Mouse (Mus musculus) kidney, adult 2 months (tissue): ENCODE data around the gene Cox11. TPM values are rescaled to one million over a fixed set of nuclear protein-coding genes. Genes with fewer than 3 reads are reported as not detected.

Experiments used
- DNase-seq: peaks from one replicate; pipeline ENCODE4 v3.0.0; 2021
- H3K27ac ChIP-seq: fragments of 200-500 bp; 2 replicates; pipeline ENCODE4 v1.5.1; 2012; ENCODE audit warnings: low read depth, low read length, control low read depth, inconsistent platforms; ENCODE audit not compliant: insufficient read depth
- H3K27me3 ChIP-seq: fragments of 200-500 bp; replicated peaks from 2 replicates; pipeline ENCODE4 v1.6.1; 2012; ENCODE audit warnings: mild to moderate bottlenecking, moderate library complexity, low read length, inconsistent platforms; ENCODE audit not compliant: control insufficient read depth, insufficient read depth
- H3K36me3 ChIP-seq: fragments of 200-500 bp; 2 replicates; pipeline ENCODE4 v1.6.1; 2012; ENCODE audit warnings: mild to moderate bottlenecking, moderate library complexity, low read length, inconsistent platforms; ENCODE audit not compliant: control insufficient read depth, insufficient read depth
- H3K4me1 ChIP-seq: fragments of 200-500 bp; 2 replicates; pipeline ENCODE4 v1.6.1; 2011; ENCODE audit warnings: low read length; ENCODE audit not compliant: control insufficient read depth, insufficient read depth
- H3K4me3 ChIP-seq: fragments of 200-500 bp; 2 replicates; pipeline ENCODE4 v1.5.1; 2011; ENCODE audit warnings: mild to moderate bottlenecking, low read depth, low read length, control low read depth; ENCODE audit not compliant: insufficient read depth
- CTCF ChIP-seq: fragments of 200-500 bp; conservative IDR thresholded peaks from 2 replicates; pipeline ENCODE4 v1.5.1; 2011; ENCODE audit warnings: low read depth, mild to moderate bottlenecking, control low read depth, low read length, moderate library complexity, mixed read lengths; ENCODE audit not compliant: insufficient read depth, insufficient read length
- POLR2A ChIP-seq: fragments of 200-500 bp; IDR thresholded peaks from one replicate; pipeline ENCODE4 v1.6.1; 2011; ENCODE audit warnings: low read depth, low read length, control low read depth
- WGBS: fragments of 180-500 bp; shearing (Covaris S2); methylation state at CpG from one replicate; pipeline ENCODE4 v1.1.7; 2018; 5-methylcytosine and 5-hydroxymethylcytosine counted together
- polyA plus RNA-seq: library from polyadenylated mRNA; depleted of rRNA; stranded (reverse); fragments of >200 nt; gene quantifications from 2 replicates; pipeline ENCODE4 v1.2.3, GENCODE M21; 2012

The Cox11 gene
- polyA plus RNA-seq, 1 experiment: 13.6 TPM

DNA sequence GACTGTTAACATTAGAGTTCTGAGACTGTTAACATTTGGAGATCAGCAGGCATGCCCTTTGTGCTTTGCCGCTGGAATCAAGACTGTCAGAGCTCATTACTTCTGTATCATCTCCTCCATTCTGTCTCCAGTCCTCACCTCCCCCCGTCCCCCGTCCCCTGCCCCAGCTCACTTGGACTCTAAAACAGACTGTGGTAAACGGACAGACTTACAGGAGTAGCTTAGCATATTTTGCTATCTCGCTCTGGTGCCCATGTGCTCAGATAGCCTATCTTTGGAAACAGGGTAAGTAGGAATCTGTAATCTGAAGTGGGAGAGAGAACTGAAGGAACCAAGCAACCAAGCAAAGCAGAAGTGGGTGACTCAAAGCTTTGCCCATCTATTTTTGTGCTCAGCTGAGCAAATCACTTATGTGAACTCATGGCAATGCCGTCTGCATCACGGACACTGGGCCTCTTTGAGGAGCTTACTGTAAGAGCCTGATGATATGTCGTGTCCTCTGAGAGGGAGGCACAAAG is 39.9 kb downstream of the Cox11 start:
- 80% methylated on average over 8 of the region's 8 CpGs for WGBS
- no peak for TF ChIP-seq CTCF
- TF ChIP-seq POLR2A: no peak

DNA sequence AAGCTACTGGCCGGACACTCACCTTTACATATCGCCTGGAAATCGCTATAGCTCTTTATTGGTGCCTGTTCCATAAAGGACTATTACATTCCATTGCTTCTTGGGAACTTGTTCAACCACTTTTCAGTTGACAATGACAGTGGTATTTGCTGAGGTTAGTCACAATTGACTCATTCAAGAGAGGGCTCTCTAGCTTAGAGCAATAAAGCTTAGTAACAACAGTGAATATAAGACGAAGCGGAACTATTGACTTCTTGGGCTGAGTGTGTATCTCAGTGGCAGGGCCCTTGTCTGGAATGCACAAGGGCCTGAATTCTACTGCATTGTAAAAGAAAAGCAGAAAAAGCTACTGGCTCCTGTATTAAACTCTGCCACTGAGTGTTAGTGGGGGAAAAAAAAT is 40.6 kb downstream of the Cox11 start:
- Histone ChIP-seq H3K36me3 (no peaks in the 10 kb centered on the region), H3K27me3 (no peaks in the 10 kb centered on the region), H3K27ac (no peak overlapping the region), H3K4me3 (no peak overlapping the region), H3K4me1 (no peaks in the 10 kb centered on the region)
- WGBS: 94% methylated on average over 5 of the region's 5 CpGs
- DNase-seq: no peak
- TF ChIP-seq POLR2A (no peak), CTCF (no peak)

More for the DNA sequence above, 39.9 kb downstream of the Cox11 start:
- DNase-seq: no peak
- Histone ChIP-seq H3K4me3 (no peak overlapping the region), H3K27me3 (no peaks in the 10 kb centered on the region), H3K36me3 (no peaks in the 10 kb centered on the region), H3K27ac (no peak overlapping the region), H3K4me1 (no peaks in the 10 kb centered on the region)

GRCm38 (mm10) chr11:90681171-90681570 is 43.2 kb downstream of the Cox11 start:
- H3K27me3 ChIP-seq: no peaks in the 10 kb centered on the region
- TF ChIP-seq POLR2A: no peak
- no peak for TF ChIP-seq CTCF
- H3K4me1 ChIP-seq: no peaks in the 10 kb centered on the region
- no peak overlapping the region for H3K27ac ChIP-seq
- H3K36me3 ChIP-seq: no peaks in the 10 kb centered on the region
- no peak for DNase-seq
- no peak overlapping the region for H3K4me3 ChIP-seq

DNA sequence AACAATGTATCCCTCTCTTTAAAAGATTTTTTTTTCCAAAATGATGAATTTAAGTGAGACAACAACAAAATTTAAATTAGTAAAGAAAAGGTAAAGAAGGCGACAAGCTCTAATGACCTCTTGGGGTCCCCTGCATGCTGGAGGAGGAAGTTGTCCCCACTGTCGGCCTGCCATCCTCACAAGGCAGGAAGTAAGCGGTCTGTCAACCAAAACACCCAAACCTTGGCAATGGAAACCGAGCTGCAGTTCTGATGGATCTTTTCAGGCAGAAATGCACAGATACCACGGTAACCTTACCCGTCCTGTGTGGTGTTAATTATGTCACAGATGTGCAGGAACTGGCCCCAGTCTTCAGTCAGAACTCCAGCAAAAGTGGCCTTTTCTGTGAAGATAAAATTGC is 46.8 kb downstream of the Cox11 start:
- H3K36me3 ChIP-seq: no peaks in the 10 kb centered on the region
- no peaks in the 10 kb centered on the region for H3K27me3 ChIP-seq
- H3K27ac ChIP-seq: no peak overlapping the region
- 0 out of 2 replicates have a peak, but pooled peaks cover 2% of the 10 kb centered on the region for H3K4me1 ChIP-seq
- TF ChIP-seq POLR2A (no peak), CTCF (no peak)
- no peak for DNase-seq
- no peak overlapping the region for H3K4me3 ChIP-seq
- WGBS: 61% methylated on average over 6 of the region's 6 CpGs

DNA sequence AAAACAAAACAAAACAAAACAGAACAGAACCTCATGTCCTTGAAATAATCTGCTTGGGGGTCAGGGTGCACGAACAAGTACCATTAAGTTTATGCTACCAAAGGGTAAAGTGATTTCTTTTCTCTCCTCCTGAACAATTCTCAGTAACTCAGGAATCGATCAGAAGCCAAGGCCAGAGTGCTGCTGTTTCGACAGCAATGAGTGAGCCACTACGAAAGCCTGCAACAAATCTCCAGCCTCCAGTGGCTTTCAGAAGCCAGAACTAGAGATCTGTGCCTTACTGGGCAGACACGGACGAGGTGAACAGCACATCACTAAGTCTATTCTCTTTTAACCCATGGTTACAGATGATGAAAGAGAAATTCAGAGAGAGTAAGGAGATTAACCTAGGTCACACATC is 47.2 kb downstream of the Cox11 start:
- Histone ChIP-seq H3K27ac (no peak overlapping the region), H3K4me1 (0 out of 2 replicates have a peak, but pooled peaks cover 2% of the 10 kb centered on the region), H3K36me3 (no peaks in the 10 kb centered on the region), H3K27me3 (no peaks in the 10 kb centered on the region), H3K4me3 (no peak overlapping the region)
- TF ChIP-seq CTCF (no peak), POLR2A (no peak)
- DNase-seq: no peak
- 72% methylated on average over 6 of the region's 6 CpGs for WGBS

GRCm38 (mm10) chr11:90686287-90687025 is 48.5 kb downstream of the Cox11 start:
- DNase-seq: peak; percentile 2
- WGBS: 74% methylated on average over 13 of the region's 13 CpGs

GRCm38 (mm10) chr11:90687040-90687439 is 49.1 kb downstream of the Cox11 start:
- TF ChIP-seq POLR2A (no peak), CTCF (no peak)
- WGBS: 2% methylated on average over 17 of the region's 17 CpGs
- H3K27ac ChIP-seq: no peak overlapping the region

More at GRCm38 (mm10) chr11:90686287-90687025, 48.5 kb downstream of the Cox11 start:
- Histone ChIP-seq H3K36me3 (no peaks in the 10 kb centered on the region), H3K27ac (no peak overlapping the region), H3K27me3 (no peaks in the 10 kb centered on the region), H3K4me1 (0 out of 2 replicates have a peak, but pooled peaks cover 2% of the 10 kb centered on the region), H3K4me3 (peak overlapping the region; percentile 74)
- TF ChIP-seq POLR2A (no peak), CTCF (no peak)

More at GRCm38 (mm10) chr11:90687040-90687439, 49.1 kb downstream of the Cox11 start:
- peak overlapping the region; percentile 74 for H3K4me3 ChIP-seq
- no peaks in the 10 kb centered on the region for H3K27me3 ChIP-seq
- no peaks in the 10 kb centered on the region for H3K36me3 ChIP-seq
- no peak for DNase-seq
- 0 out of 2 replicates have a peak, but pooled peaks cover 2% of the 10 kb centered on the region for H3K4me1 ChIP-seq
